In genomic region chr1:59439941-59440340, GRCm38 (mm10) we compare ENCODE assay signal across 16 mouse cellular contexts. TPM values are rescaled to one million over a fixed set of nuclear protein-coding genes. Genes with fewer than 3 reads are reported as not detected.
DNase-seq lines count a peak whose midpoint lies in the region; ATAC-seq lines count a peak whose summit lies in the region.
"Had no signal": no experiment of that assay in that cellular context is flagged by ENCODE, and none has a peak within 500 bp of the region (broad histone marks: within the 10 kb centered on the region; RNA-seq: fewer than 3 reads in every experiment).

No protein-coding gene starts in this region.

- H3K27ac ChIP-seq in kidney, embryonic 14.5 days (ENCODE audit: low read depth, low read length) = no peak overlapping the region
- no peak overlapping the region for H3K27ac ChIP-seq in kidney, embryonic 15.5 days
- peak overlapping the region; percentile 7; the same call in 1 of the 2 replicates for H3K27ac ChIP-seq in embryonic facial prominence, embryonic 10.5 days (replicated peaks)
- H3K27ac ChIP-seq in limb, embryonic 10.5 days = 0 out of 2 replicates have a peak overlapping the region, but pooled peaks have one; percentile 79
- H3K27ac ChIP-seq: embryonic facial prominence, embryonic 13.5 days; forebrain, embryonic 12.5 days; forebrain, embryonic 15.5 days; hindbrain, embryonic 13.5 days; hindbrain, postnatal 0 days had no signal

- WGBS in kidney, embryonic 14.5 days = 86% methylated on average over 1 of the region's 1 CpGs
- WGBS in kidney, embryonic 15.5 days = 90% methylated on average over 1 of the region's 1 CpGs
- 84% methylated on average over 1 of the region's 1 CpGs for WGBS in embryonic facial prominence, embryonic 10.5 days
- 87% methylated on average over 1 of the region's 1 CpGs for WGBS in limb, embryonic 10.5 days

- no peaks in the 10 kb centered on the region for H3K27me3 ChIP-seq in kidney, embryonic 14.5 days (ENCODE audit: control insufficient read depth, insufficient read depth, low read length)
- H3K27me3 ChIP-seq in kidney, embryonic 15.5 days = no peaks in the 10 kb centered on the region
- H3K27me3 ChIP-seq in embryonic facial prominence, embryonic 10.5 days (replicated peaks; ENCODE audit: low read depth, poor library complexity, severe bottlenecking) = peaks cover 6% of the 10 kb centered on the region; the same call in 1 of the 2 replicates
- H3K27me3 ChIP-seq in limb, embryonic 10.5 days (ENCODE audit: low read depth, poor library complexity, severe bottlenecking) = no peaks in the 10 kb centered on the region
- H3K27me3 ChIP-seq: embryonic facial prominence, embryonic 13.5 days; forebrain, embryonic 15.5 days; hindbrain, embryonic 13.5 days had no signal

- H3K36me3 ChIP-seq in kidney, embryonic 14.5 days (ENCODE audit: control insufficient read depth, insufficient read depth, low read length) = no peaks in the 10 kb centered on the region
- no peaks in the 10 kb centered on the region for H3K36me3 ChIP-seq in kidney, embryonic 15.5 days
- H3K36me3 ChIP-seq in embryonic facial prominence, embryonic 10.5 days (replicated peaks) = no peaks in the 10 kb centered on the region
- H3K36me3 ChIP-seq in limb, embryonic 10.5 days = no peaks in the 10 kb centered on the region
- H3K36me3 ChIP-seq: embryonic facial prominence, embryonic 13.5 days; forebrain, embryonic 12.5 days; forebrain, embryonic 15.5 days; hindbrain, embryonic 13.5 days had no signal

- H3K9me3 ChIP-seq in kidney, embryonic 14.5 days (ENCODE audit: control insufficient read depth, low read length) = no peaks in the 10 kb centered on the region
- no peaks in the 10 kb centered on the region for H3K9me3 ChIP-seq in kidney, embryonic 15.5 days (replicated peaks)
- H3K9me3 ChIP-seq in embryonic facial prominence, embryonic 10.5 days = 0 out of 2 replicates have a peak, but pooled peaks cover 3% of the 10 kb centered on the region
- H3K9me3 ChIP-seq in limb, embryonic 10.5 days (replicated peaks) = no peaks in the 10 kb centered on the region
- H3K9me3 ChIP-seq: embryonic facial prominence, embryonic 13.5 days; forebrain, embryonic 12.5 days; forebrain, embryonic 15.5 days; hindbrain, embryonic 13.5 days had no signal

- H3K9ac ChIP-seq in kidney, embryonic 14.5 days (ENCODE audit: low read depth, low read length) = no peak overlapping the region
- no peak overlapping the region for H3K9ac ChIP-seq in kidney, embryonic 15.5 days
- H3K9ac ChIP-seq: embryonic facial prominence, embryonic 13.5 days; forebrain, embryonic 12.5 days; forebrain, embryonic 15.5 days; hindbrain, embryonic 13.5 days had no signal

- no peak overlapping the region for H3K4me3 ChIP-seq in kidney, embryonic 14.5 days (ENCODE audit: low read length)
- H3K4me3 ChIP-seq in kidney, embryonic 15.5 days (replicated peaks) = no peak overlapping the region
- H3K4me3 ChIP-seq in embryonic facial prominence, embryonic 10.5 days = no peak overlapping the region
- no peak overlapping the region for H3K4me3 ChIP-seq in limb, embryonic 10.5 days
- H3K4me3 ChIP-seq: embryonic facial prominence, embryonic 13.5 days; erythroblast, embryonic 14.5 days; forebrain, embryonic 12.5 days; forebrain, embryonic 15.5 days; hindbrain, embryonic 13.5 days had no signal

- peak; percentile 15 for DNase-seq in kidney, adult 11 months
- peak; percentile 57 for DNase-seq in kidney, adult 9 months
- DNase-seq in embryonic facial prominence, embryonic 10.5 days (ENCODE audit: low spot score) = no peak
- no peak for DNase-seq in limb, embryonic 10.5 days (ENCODE audit: low spot score)
- DNase-seq: heart, adult 11 months had no signal

- H3K4me2 ChIP-seq in kidney, embryonic 14.5 days (replicated peaks; ENCODE audit: low read depth, low read length) = no peak overlapping the region
- H3K4me2 ChIP-seq in kidney, embryonic 15.5 days = no peak overlapping the region
- H3K4me2 ChIP-seq: embryonic facial prominence, embryonic 13.5 days; forebrain, embryonic 12.5 days; forebrain, embryonic 15.5 days; heart, embryonic 11.5 days; hindbrain, embryonic 13.5 days had no signal

- H3K4me1 ChIP-seq in kidney, embryonic 14.5 days (ENCODE audit: control insufficient read depth, insufficient read depth, low read length) = peaks cover 8% of the 10 kb centered on the region; the same call in 1 of the 2 replicates
- peaks cover 30% of the 10 kb centered on the region for H3K4me1 ChIP-seq in kidney, embryonic 15.5 days
- peaks cover 56% of the 10 kb centered on the region for H3K4me1 ChIP-seq in embryonic facial prominence, embryonic 10.5 days
- peaks cover 40% of the 10 kb centered on the region for H3K4me1 ChIP-seq in limb, embryonic 10.5 days

- no peak for ATAC-seq in kidney, embryonic 14.5 days (ENCODE audit: low FRiP score, low TSS enrichment)
- ATAC-seq in kidney, embryonic 15.5 days (replicated peaks; ENCODE audit: low FRiP score) = no peak
- ATAC-seq in activated CD4-positive, CD25-positive, alpha-beta regulatory T cell, adult 4 months = no peak
- ATAC-seq: forebrain, embryonic 15.5 days; hindbrain, postnatal 0 days; inflammation-experienced regulatory T-cells, adult 6 months had no signal

RNA-seq across cellular contexts. Expression of gene Fzd7, which starts 42.3 kb away (rescaled TPM):
- polyA plus RNA-seq in kidney, embryonic 14.5 days (2014; fragmentation: Nextera tagmentation; extraction: Ambion mirVana) = 20.1 and 29.2 TPM in 2 replicates
- 19.1 and 19.5 TPM in 2 replicates for polyA plus RNA-seq in kidney, embryonic 15.5 days (2015; fragmentation: Nextera tagmentation; extraction: Ambion mirVana)
- polyA plus RNA-seq in embryonic facial prominence, embryonic 10.5 days (2016; fragmentation: Nextera tagmentation; extraction: Ambion mirVana) = 12.7 and 14.4 TPM in 2 replicates
- polyA plus RNA-seq in limb, embryonic 10.5 days (2016; fragmentation: Nextera tagmentation; extraction: Ambion mirVana) = 13.2 and 13.5 TPM in 2 replicates
- not detected for polyA plus RNA-seq in activated CD4-positive, CD25-positive, alpha-beta regulatory T cell, adult 4 months (2017; shearing (Covaris generic))

Comparison
In these comparisons a context has a peak if more than half of its experiments do, and no peak if none do; other contexts are left out.
1. DNase-seq: peak in kidney, adult 11 months (single experiment) and kidney, adult 9 months (single experiment); none in embryonic facial prominence, embryonic 10.5 days (single experiment) and limb, embryonic 10.5 days (single experiment).
2. H3K27ac ChIP-seq: peak in embryonic facial prominence, embryonic 10.5 days (single experiment) and limb, embryonic 10.5 days (single experiment); none in kidney, embryonic 14.5 days (single experiment) and kidney, embryonic 15.5 days (single experiment).
3. RNA of gene Fzd7, which starts 42.3 kb away (polyA plus RNA-seq): 20.1 to 29.2 TPM in kidney, embryonic 14.5 days, 19.1 to 19.5 TPM in kidney, embryonic 15.5 days, 13.2 to 13.5 TPM in limb, embryonic 10.5 days and 12.7 to 14.4 TPM in embryonic facial prominence, embryonic 10.5 days; not detected in activated CD4-positive, CD25-positive, alpha-beta regulatory T cell, adult 4 months; every median in the first group is over 10 times any median in the second.